Mouse (Mus musculus): ENCODE data around the gene Ramp2. TPM values are rescaled to one million over a fixed set of nuclear protein-coding genes. Genes with fewer than 3 reads are reported as not detected.
A peak's percentile ranks its signal among the peaks of the same experiment; 100 is the strongest.

Ramp2 gene
- 102 and 117 TPM in 2 replicates for polyA plus RNA-seq (2014; fragmentation: Nextera tagmentation; extraction: Ambion mirVana)

- ATAC-seq (ENCODE audit: low FRiP score) = peak; percentile 68; the same call in 1 of the 2 replicates
- peak within 1 kb of the TSS; percentile 65 for H3K4me3 ChIP-seq (replicated peaks; ENCODE audit: low read length)
- peak within 1 kb of the TSS; percentile 60 for H3K27ac ChIP-seq
- H3K4me1 ChIP-seq (replicated peaks; ENCODE audit: control insufficient read depth, insufficient read depth, low read length) = peaks cover 7% of the 10 kb centered on the region; the same call in 1 of the 2 replicates
- no peak for DNase-seq (ENCODE audit: low spot score)
- no peaks in the 10 kb centered on the region for H3K9me3 ChIP-seq (ENCODE audit: control insufficient read depth, low read length)
- peaks cover 27% of the 10 kb centered on the region for H3K27me3 ChIP-seq (ENCODE audit: control insufficient read depth, insufficient read depth, low read length)
- H3K36me3 ChIP-seq (replicated peaks; ENCODE audit: control insufficient read depth, insufficient read depth) = no peaks in the 10 kb centered on the region
- WGBS = under 1% methylated on average over 60 of the region's 63 CpGs
- peak within 1 kb of the TSS; percentile 81 for H3K9ac ChIP-seq
- H3K4me2 ChIP-seq (replicated peaks) = peak within 1 kb of the TSS; percentile 97
Observed at GRCm38 (mm10) chr11:101245855-101246701, at the start of gene Ramp2. Ramp2 (plus strand) TSS chr11:101246028.

- peaks cover 67% of the 10 kb centered on the region for H3K36me3 ChIP-seq (replicated peaks; ENCODE audit: control insufficient read depth, insufficient read depth)
Observed at GRCm38 (mm10) chr11:101196175-101196574, 49.7 kb upstream of the Ramp2 start.

GRCm38 (mm10) chr11:101199555-101199954, 46.3 kb upstream of the Ramp2 start:
- no peaks in the 10 kb centered on the region for H3K27me3 ChIP-seq (ENCODE audit: control insufficient read depth, insufficient read depth, low read length)
- no peak overlapping the region for H3K9ac ChIP-seq
- H3K36me3 ChIP-seq (replicated peaks; ENCODE audit: control insufficient read depth, insufficient read depth) = peaks cover 83% of the 10 kb centered on the region
- no peak overlapping the region for H3K27ac ChIP-seq
- H3K4me3 ChIP-seq (replicated peaks; ENCODE audit: low read length) = no peak overlapping the region
- H3K4me2 ChIP-seq (replicated peaks) = no peak overlapping the region
- ATAC-seq (ENCODE audit: low FRiP score) = no peak
- no peak for DNase-seq (ENCODE audit: low spot score)
- no peaks in the 10 kb centered on the region for H3K4me1 ChIP-seq (replicated peaks; ENCODE audit: control insufficient read depth, insufficient read depth, low read length)
- H3K9me3 ChIP-seq (ENCODE audit: control insufficient read depth, low read length) = no peaks in the 10 kb centered on the region
- WGBS = 94% methylated on average over 3 of the region's 3 CpGs

More at GRCm38 (mm10) chr11:101196175-101196574, 49.7 kb upstream of the Ramp2 start:
- Histone ChIP-seq H3K4me1 (replicated peaks; ENCODE audit: control insufficient read depth, insufficient read depth, low read length) (no peaks in the 10 kb centered on the region), H3K9me3 (ENCODE audit: control insufficient read depth, low read length) (no peaks in the 10 kb centered on the region), H3K9ac (no peak overlapping the region), H3K27ac (no peak overlapping the region), H3K27me3 (ENCODE audit: control insufficient read depth, insufficient read depth, low read length) (no peaks in the 10 kb centered on the region), H3K4me2 (replicated peaks) (no peak overlapping the region), H3K4me3 (replicated peaks; ENCODE audit: low read length) (no peak overlapping the region)
- ATAC-seq (ENCODE audit: low FRiP score) (no peak), DNase-seq (ENCODE audit: low spot score) (peak; percentile 8)
- WGBS = 91% methylated on average over 8 of the region's 8 CpGs

- Histone ChIP-seq H3K4me2 (replicated peaks) (no peak overlapping the region), H3K36me3 (replicated peaks; ENCODE audit: control insufficient read depth, insufficient read depth) (peaks cover 82% of the 10 kb centered on the region), H3K4me1 (replicated peaks; ENCODE audit: control insufficient read depth, insufficient read depth, low read length) (no peaks in the 10 kb centered on the region), H3K4me3 (replicated peaks; ENCODE audit: low read length) (no peak overlapping the region), H3K27ac (no peak overlapping the region), H3K9me3 (ENCODE audit: control insufficient read depth, low read length) (no peaks in the 10 kb centered on the region), H3K27me3 (ENCODE audit: control insufficient read depth, insufficient read depth, low read length) (no peaks in the 10 kb centered on the region), H3K9ac (no peak overlapping the region)
- peak; percentile 82 for DNase-seq (ENCODE audit: low spot score)
- WGBS = 28% methylated on average over 7 of the region's 7 CpGs
- ATAC-seq (ENCODE audit: low FRiP score) = no peak
Observed at GRCm38 (mm10) chr11:101200986-101201385, 44.8 kb upstream of the Ramp2 start.

GRCm38 (mm10) chr11:101211970-101212369, 33.9 kb upstream of the Ramp2 start:
- Histone ChIP-seq H3K9me3 (ENCODE audit: control insufficient read depth, low read length) (no peaks in the 10 kb centered on the region), H3K4me2 (replicated peaks) (no peak overlapping the region), H3K4me1 (replicated peaks; ENCODE audit: control insufficient read depth, insufficient read depth, low read length) (no peaks in the 10 kb centered on the region), H3K36me3 (replicated peaks; ENCODE audit: control insufficient read depth, insufficient read depth) (peaks cover 77% of the 10 kb centered on the region), H3K27me3 (ENCODE audit: control insufficient read depth, insufficient read depth, low read length) (no peaks in the 10 kb centered on the region), H3K27ac (no peak overlapping the region), H3K4me3 (replicated peaks; ENCODE audit: low read length) (no peak overlapping the region), H3K9ac (no peak overlapping the region)
- ATAC-seq (ENCODE audit: low FRiP score) = no peak
- 41% methylated on average over 3 of the region's 3 CpGs for WGBS
- peak; percentile 94 for DNase-seq (ENCODE audit: low spot score)

GRCm38 (mm10) chr11:101216936-101217335, 28.9 kb upstream of the Ramp2 start:
- Histone ChIP-seq H3K27ac (no peak overlapping the region), H3K4me3 (replicated peaks; ENCODE audit: low read length) (no peak overlapping the region), H3K9ac (no peak overlapping the region), H3K9me3 (ENCODE audit: control insufficient read depth, low read length) (no peaks in the 10 kb centered on the region), H3K4me2 (replicated peaks) (no peak overlapping the region), H3K4me1 (replicated peaks; ENCODE audit: control insufficient read depth, insufficient read depth, low read length) (no peaks in the 10 kb centered on the region), H3K36me3 (replicated peaks; ENCODE audit: control insufficient read depth, insufficient read depth) (peaks cover 56% of the 10 kb centered on the region), H3K27me3 (ENCODE audit: control insufficient read depth, insufficient read depth, low read length) (no peaks in the 10 kb centered on the region)
- WGBS = 93% methylated on average over 5 of the region's 5 CpGs
- no peak for DNase-seq (ENCODE audit: low spot score)
- no peak for ATAC-seq (ENCODE audit: low FRiP score)

- no peak overlapping the region for H3K27ac ChIP-seq
- H3K9ac ChIP-seq = no peak overlapping the region
- no peaks in the 10 kb centered on the region for H3K27me3 ChIP-seq (ENCODE audit: control insufficient read depth, insufficient read depth, low read length)
- H3K4me1 ChIP-seq (replicated peaks; ENCODE audit: control insufficient read depth, insufficient read depth, low read length) = no peaks in the 10 kb centered on the region
- H3K9me3 ChIP-seq (ENCODE audit: control insufficient read depth, low read length) = no peaks in the 10 kb centered on the region
- H3K36me3 ChIP-seq (replicated peaks; ENCODE audit: control insufficient read depth, insufficient read depth) = peaks cover 47% of the 10 kb centered on the region
- no peak overlapping the region for H3K4me3 ChIP-seq (replicated peaks; ENCODE audit: low read length)
- DNase-seq (ENCODE audit: low spot score) (no peak), ATAC-seq (ENCODE audit: low FRiP score) (no peak)
- 84% methylated on average over 10 of the region's 10 CpGs for WGBS
- H3K4me2 ChIP-seq (replicated peaks) = no peak overlapping the region
Observed at GRCm38 (mm10) chr11:101218436-101219055, 27.3 kb upstream of the Ramp2 start.

GRCm38 (mm10) chr11:101220853-101221252, 25.0 kb upstream of the Ramp2 start:
- WGBS = 51% methylated on average over 2 of the region's 2 CpGs
- Histone ChIP-seq H3K27ac (no peak overlapping the region), H3K4me3 (replicated peaks; ENCODE audit: low read length) (no peak overlapping the region), H3K27me3 (ENCODE audit: control insufficient read depth, insufficient read depth, low read length) (no peaks in the 10 kb centered on the region), H3K36me3 (replicated peaks; ENCODE audit: control insufficient read depth, insufficient read depth) (peaks cover 26% of the 10 kb centered on the region), H3K9ac (no peak overlapping the region), H3K9me3 (ENCODE audit: control insufficient read depth, low read length) (no peaks in the 10 kb centered on the region), H3K4me2 (replicated peaks) (no peak overlapping the region), H3K4me1 (replicated peaks; ENCODE audit: control insufficient read depth, insufficient read depth, low read length) (0 out of 2 replicates have a peak, but pooled peaks cover 8% of the 10 kb centered on the region)
- no peak for ATAC-seq (ENCODE audit: low FRiP score)
- DNase-seq (ENCODE audit: low spot score) = no peak

GRCm38 (mm10) chr11:101221306-101221986, 24.4 kb upstream of the Ramp2 start:
- H3K9me3 ChIP-seq (ENCODE audit: control insufficient read depth, low read length) = no peaks in the 10 kb centered on the region
- H3K4me3 ChIP-seq (replicated peaks; ENCODE audit: low read length) = no peak overlapping the region
- peak; percentile 7 for DNase-seq (ENCODE audit: low spot score)
- H3K9ac ChIP-seq = no peak overlapping the region
- H3K36me3 ChIP-seq (replicated peaks; ENCODE audit: control insufficient read depth, insufficient read depth) = peaks cover 20% of the 10 kb centered on the region
- no peak overlapping the region for H3K27ac ChIP-seq
- ATAC-seq (ENCODE audit: low FRiP score) = no peak
- H3K4me2 ChIP-seq (replicated peaks) = no peak overlapping the region
- H3K4me1 ChIP-seq (replicated peaks; ENCODE audit: control insufficient read depth, insufficient read depth, low read length) = 0 out of 2 replicates have a peak, but pooled peaks cover 8% of the 10 kb centered on the region
- H3K27me3 ChIP-seq (ENCODE audit: control insufficient read depth, insufficient read depth, low read length) = no peaks in the 10 kb centered on the region
- 94% methylated on average over 8 of the region's 8 CpGs for WGBS
